Mouse (Mus musculus) left cerebral cortex, adult 8-10 months (tissue): ENCODE results near the gene Hsdl1. TPM values are rescaled to one million over a fixed set of nuclear protein-coding genes. Genes with fewer than 3 reads are reported as not detected.

Experiments used
- DNase-seq, 2 experiments: peaks; one replicate each; pipeline ENCODE4 v3.0.0; 2022; ENCODE audit warnings: low spot score in 2 of 2
- total RNA-seq, 4 experiments: library from RNA; stranded (reverse); gene quantifications; 2 replicates each; pipeline ENCODE4 v1.2.4; 2022

Hsdl1 gene
- 10 to 100 TPM; 51.4 to 63.6 (median 55.2) TPM for total RNA-seq

DNA sequence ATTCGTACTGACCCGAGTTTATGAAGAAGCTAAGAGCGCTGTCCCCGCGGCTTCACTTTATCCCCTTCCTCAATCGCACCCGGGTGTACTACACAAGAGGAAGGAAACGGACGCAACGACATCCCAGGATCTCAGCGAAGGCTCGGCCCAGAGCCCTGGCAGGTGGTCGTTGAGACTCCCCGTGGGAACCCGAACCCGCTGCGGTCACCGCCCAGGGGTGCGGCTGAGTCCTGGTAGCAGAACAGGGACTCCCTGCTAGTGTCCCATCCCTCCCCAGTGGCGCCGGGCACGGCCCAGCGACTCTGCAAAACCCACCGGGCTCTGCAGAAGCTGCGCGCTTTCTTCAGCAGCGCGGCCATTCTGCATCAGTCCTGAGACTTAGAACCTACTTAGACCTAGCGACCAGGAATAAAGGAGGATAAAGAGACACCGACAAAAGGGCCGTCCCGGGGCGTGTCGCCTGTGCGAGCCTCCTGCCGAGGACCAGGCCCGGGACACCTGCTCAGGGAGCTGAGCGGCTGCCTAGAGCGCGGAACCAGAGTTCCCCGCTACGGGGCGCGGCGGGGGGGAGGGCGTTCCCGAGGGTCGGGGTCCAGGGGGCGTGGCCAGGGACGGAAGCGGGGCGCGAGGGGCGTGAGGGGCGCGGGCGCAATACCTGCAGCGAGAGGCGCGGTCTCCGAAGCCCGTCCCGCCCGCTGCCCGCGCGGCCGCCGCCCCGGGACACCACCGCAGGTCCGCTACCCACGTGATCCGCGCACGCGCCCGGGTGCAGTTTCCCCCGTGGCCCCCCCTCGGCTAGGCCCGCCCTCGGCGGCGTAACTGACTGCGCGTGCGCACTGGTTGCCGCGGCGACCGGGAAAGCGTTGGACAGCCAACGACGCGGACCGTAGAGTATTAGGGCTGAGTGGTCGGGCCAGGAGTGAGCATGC lies at the start of gene Hsdl1, which contains the start of gene Dnaaf1:
Gene Hsdl1, minus strand, starts transcription at position 747 of the 929 bp plus-strand sequence.
Gene Dnaaf1, plus strand, starts transcription at position 799 of the 929 bp plus-strand sequence.
- DNase-seq: peak; percentile 90

GRCm38 (mm10) chr8:119623744-119624143 lies 48.8 kb upstream of the Hsdl1 start:
- DNase-seq: no peak

DNA sequence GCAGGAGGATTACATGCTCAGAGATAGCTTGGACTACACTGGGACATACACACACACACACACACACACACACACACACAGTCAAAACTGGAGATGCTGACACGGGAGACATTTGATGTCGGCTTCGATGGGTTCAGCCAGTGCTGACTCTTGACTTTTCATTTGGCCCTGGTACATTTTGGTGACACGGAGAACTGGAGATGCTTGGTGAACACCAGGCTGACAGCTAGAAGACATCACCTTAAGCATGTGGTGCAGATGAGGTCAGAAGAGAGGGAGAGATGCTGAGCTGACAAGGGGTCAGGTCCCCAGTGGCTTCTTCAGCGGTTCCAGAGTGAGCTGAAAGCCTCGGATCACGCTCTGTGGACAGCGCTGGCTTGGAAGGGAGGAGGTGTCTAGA lies 48.1 kb upstream of the Hsdl1 start:
- DNase-seq: no peak

DNA sequence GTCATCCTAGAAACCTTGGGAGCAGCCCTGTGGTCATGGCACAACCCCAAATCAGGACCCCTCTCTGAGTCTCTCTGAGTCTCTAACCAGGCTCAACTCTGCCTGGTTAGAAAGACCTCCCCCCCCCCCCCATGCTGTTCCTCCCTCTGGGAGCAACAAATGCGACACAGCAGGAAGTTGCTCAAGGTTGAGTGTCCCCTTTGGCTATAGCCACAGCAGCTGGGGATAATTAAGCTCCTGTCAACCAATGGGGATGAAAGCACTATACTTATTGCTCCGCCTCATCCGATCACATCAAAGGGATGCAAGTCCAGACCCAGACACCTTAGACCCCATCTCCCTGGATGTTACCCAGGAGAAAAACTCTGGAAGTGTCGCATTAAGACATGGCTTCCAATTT lies 47.6 kb upstream of the Hsdl1 start:
- no peak for DNase-seq

GRCm38 (mm10) chr8:119620848-119621465 lies 46.0 kb upstream of the Hsdl1 start:
- DNase-seq: no peak

- DNase-seq: no peak
Measured at GRCm38 (mm10) chr8:119620116-119620840, 45.3 kb upstream of the Hsdl1 start.

- DNase-seq: no peak
Measured at GRCm38 (mm10) chr8:119618887-119619286, 43.9 kb upstream of the Hsdl1 start.

DNA sequence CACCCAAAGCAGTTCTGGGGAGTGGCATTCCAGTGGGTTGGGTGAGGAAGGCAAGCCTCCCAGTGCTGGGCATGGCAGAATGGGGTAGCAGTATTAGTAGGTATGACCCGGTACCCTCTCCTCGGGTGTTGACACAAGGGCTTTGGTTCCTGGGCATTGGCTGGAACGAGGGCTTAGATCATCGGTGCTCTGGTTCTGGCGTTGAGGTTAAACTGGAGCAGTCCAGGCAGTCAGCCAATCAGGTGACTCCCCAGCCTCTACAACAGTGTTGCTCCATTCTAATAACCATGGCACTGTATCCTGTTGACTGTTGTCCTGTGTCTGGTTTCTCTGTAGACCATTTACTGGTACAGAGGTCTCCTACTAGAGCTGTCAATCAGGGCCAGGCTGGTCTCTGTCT lies 42.6 kb upstream of the Hsdl1 start:
- no peak for DNase-seq

GRCm38 (mm10) chr8:119616811-119617210 lies 41.8 kb upstream of the Hsdl1 start:
- no peak for DNase-seq

GRCm38 (mm10) chr8:119616358-119616757 lies 41.4 kb upstream of the Hsdl1 start:
- DNase-seq: no peak

GRCm38 (mm10) chr8:119615096-119615495 lies 40.1 kb upstream of the Hsdl1 start:
- DNase-seq: no peak

DNA sequence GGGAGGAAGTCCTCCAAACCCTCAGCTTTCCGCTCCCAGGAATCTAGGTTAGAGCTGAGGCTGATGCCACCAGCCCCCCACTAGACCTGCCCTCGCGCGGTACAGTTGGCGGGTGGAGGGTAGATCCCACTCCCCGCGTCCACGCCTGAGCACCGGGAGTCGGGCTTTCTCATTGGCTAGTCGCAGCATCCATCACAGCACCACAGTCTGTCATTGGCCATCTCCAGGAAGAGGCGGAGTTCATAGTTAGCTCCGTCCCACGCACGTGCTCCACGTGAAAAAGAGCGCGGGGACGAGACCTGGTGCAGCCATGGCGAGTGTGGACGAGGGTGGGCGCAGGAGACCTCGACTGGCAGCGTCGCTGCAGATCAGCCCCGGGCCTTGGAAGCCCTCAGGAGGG lies 37.5 kb upstream of the Hsdl1 start, which contains the start of gene Adad2:
Gene Adad2, plus strand, starts transcription at position 277 of the 400 bp plus-strand sequence.
- DNase-seq: no peak

- no peak for DNase-seq
Measured at GRCm38 (mm10) chr8:119606224-119606623, 31.2 kb upstream of the Hsdl1 start.

- peak; percentile 85 for DNase-seq
Measured at GRCm38 (mm10) chr8:119604996-119605395, 30.0 kb upstream of the Hsdl1 start, which contains the start of gene Taf1c. TSS of gene Taf1c (minus strand) at chr8:119605222.

DNA sequence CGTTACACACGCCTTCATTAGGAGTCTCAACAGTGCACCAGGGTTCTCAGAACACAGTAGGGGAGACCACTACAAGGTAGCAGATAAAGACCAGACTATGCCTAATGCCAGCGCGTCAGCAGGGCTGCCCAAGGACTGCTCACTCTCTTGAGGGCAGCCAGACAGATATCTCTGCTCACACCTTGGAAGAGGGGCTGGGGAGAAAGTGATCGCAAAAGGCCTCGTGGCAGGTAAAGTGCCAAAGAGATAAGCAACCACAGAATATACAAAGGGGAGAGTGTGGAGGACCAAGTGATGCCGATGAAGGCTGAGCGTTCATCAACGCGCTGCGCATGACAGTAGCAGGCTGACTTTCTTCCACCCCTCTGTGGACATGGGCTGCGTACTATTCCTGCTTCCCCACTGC lies 29.4 kb upstream of the Hsdl1 start:
- no peak for DNase-seq

- DNase-seq: no peak
Measured at GRCm38 (mm10) chr8:119603771-119604170, 28.8 kb upstream of the Hsdl1 start.

DNA sequence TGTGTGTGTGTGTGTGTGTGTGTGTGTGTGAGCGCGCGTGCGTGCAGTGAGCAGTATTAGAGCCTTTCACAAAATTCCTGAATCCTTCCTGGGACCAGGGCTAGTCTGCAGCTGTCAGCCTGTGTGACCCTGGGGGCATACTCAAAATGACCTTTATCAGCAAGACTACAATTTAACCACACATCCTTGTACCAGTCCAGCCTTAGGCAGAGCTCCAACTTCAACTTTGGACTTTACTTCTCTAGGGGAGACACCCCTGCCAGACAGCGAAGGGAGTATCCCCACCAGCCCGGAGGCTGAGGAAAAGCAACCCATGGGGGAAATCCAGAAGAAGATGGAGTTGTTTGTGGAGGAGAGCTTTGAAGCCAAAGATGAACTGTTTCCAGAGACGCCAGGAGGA lies 16.5 kb upstream of the Hsdl1 start:
- no peak for DNase-seq

GRCm38 (mm10) chr8:119590348-119590747 lies 15.4 kb upstream of the Hsdl1 start:
- no peak for DNase-seq

DNA sequence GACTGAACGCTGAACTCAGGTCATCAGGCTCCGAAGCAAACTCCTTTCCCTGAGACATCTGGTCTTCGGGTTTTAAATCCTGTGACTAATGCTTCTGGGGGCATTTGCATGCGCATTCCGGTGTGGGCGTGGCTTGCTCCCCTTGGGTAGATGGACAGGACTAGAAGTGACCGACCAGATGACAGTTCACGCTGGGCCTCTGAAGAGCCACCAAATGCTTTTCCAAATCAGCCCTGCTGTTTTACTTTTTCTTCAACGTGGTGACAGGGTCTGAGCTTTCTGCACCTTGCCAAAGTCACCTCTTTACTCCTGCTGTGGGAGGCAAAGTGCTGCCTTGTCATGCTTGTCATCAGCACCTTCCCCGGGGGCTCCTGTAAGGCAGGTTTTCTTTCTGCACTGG lies 13.9 kb upstream of the Hsdl1 start:
- DNase-seq: no peak

GRCm38 (mm10) chr8:119588321-119588720 lies 13.3 kb upstream of the Hsdl1 start:
- DNase-seq: no peak

- DNase-seq: no peak
Measured at GRCm38 (mm10) chr8:119585901-119586300, 10.9 kb upstream of the Hsdl1 start.
